Mouse (Mus musculus): ENCODE results near the gene Dis3l2.

The Dis3l2 gene

DNA sequence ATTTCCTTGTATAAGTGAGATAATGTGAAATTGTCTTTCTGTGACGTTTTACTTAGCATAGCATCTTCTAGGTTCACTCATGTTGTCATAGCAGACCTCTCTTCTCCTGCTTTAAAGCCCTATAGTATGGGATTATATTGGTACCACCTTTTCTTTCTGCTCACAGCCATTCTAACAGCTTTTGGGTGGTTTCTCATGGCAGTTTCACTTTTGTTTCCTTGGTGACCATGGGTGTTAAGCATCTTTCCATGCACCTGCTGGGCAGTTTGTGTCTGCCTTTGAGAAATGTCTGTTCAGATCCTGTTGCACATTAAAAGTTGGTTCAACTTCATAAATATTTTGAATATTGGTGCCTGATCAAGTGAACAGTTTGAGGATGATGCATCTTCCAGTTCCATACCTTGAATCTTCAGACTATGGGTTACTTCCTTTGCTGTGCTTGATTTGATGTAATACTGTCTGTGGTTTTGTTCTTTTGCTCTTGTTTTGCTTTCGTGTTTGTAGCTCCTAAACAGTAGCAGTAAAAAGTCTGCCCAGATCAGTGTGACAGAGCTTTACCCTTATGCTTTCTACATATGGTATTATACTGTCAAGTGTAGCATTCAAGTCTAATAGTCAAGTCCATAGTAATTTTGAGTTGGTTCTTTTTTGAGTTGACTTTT is 29.7 kb downstream of the Dis3l2 start:
- in situ Hi-C loops (cut with MboI, MseI), result no loop called here

DNA sequence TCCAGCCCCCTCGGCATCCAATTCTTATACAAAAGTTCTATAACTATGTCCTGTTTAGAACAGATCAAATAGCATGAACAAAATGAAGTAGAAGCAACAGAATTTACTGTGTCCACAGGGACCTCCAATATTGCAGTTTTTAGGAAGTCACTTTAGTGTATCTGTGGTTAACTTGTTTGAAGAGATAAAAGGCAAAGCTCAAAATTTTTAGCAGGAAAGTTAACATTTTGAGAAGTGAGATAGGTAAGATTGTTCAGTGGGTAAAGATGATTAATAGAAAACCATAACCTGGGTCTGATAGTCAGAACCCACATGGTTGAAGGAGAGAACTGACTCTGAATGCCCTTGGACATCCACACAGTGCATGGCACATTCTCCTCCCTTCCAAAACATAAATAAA is 32.8 kb downstream of the Dis3l2 start:
- in situ Hi-C loops (cut with MboI, MseI), result no loop called here

DNA sequence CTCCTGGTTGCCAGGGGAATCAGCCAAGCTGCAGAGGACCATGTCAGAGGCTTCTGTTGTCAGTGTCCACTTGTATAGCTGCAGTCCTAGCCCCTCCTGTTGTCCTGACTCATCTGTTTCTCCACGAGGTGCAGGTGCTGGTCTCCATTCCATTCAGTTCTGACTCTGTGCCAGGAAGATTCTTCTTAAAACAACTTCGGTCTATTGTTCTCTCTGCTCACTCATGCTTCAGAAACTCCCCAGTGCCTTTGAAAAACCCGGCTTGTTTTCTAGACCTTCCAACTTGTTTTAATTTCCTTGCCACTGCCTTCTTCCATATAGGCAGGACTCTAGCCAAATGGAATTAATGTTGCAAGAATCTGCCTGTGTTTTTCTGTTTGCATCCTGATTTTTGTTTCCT is 39.3 kb downstream of the Dis3l2 start:
- in situ Hi-C loops (cut with MboI, MseI), result no loop called here

DNA sequence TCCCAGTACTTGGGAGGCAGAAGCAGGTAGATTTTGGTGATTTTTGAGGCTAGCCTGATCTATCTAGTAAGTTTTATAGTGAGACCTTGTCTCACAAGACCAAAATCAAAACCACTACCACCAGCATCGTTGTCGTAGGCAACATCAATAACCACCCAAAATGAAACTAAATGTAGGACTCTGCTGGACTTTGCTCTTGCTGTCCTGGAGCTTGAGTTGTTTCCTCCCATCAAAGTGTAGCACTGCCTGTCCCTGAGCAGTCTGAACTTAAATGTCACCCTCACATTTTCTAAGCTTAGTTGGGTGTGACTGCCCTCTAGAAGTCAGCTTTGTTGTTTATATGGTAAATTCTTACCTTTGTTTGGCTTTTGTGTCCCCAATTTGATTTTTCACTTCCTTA is 43.4 kb downstream of the Dis3l2 start:
- in situ Hi-C loops (cut with MboI, MseI), result no loop called here

DNA sequence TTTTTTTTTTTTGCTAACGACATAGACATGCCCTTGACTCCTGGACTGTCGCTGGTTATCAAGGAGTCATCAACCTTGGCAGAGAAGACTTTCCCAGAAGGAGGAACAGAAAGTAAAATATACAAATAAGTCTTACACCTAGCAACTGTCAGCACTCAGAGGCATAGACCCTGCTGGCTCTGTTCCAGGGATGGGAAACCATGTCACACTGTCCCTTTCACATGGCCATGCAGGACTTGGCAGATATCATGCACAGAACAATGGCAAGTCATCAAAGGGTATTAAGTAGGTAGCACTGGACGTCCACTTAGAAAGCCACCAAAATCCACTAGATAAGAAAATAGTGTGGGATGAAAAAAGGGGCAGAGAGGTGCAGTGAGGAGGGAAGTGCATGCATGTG is 46.5 kb downstream of the Dis3l2 start:
- in situ Hi-C loops (cut with MboI, MseI), result no loop called here

DNA sequence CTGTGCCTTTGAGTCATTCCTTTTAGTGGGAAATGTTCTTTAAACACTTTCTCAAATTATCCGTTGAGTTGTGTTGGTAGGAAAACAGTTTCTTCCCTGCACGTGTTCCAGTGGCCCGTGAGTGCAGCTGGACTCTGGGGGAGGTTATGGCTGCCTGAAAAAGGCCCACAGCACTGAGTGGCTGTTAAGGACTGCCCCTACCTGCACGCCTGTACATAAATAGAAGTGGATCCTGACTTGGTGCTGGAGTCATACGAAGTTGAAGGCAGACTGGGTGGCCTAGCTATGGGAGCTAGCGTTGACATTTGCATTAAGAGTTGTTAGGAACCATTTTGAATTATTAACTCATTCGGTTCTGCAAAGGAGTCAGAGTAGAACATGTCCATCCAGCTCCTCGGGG is 49.8 kb downstream of the Dis3l2 start:
- in situ Hi-C loops (cut with MboI, MseI), result no loop called here

DNA sequence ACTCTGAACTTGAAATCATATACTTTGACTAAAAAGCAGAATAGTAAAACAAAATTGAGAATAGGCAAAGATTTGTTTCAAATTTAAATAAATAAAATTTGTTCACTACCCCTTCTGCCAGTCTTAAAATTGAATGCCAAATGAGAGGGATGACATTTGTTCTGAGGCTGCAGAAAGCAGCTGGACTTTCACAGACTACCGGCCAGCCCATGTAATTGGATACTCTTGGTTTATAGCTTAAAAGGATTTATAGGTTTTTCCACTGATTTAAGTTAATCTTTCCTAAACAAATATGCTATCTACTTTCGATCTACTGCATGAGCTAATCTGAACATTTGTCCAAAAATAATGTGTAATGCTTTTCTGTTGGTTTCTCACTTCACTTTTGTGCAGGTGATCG is 50.7 kb downstream of the Dis3l2 start:
- in situ Hi-C loops (cut with MboI, MseI), result no loop called here

DNA sequence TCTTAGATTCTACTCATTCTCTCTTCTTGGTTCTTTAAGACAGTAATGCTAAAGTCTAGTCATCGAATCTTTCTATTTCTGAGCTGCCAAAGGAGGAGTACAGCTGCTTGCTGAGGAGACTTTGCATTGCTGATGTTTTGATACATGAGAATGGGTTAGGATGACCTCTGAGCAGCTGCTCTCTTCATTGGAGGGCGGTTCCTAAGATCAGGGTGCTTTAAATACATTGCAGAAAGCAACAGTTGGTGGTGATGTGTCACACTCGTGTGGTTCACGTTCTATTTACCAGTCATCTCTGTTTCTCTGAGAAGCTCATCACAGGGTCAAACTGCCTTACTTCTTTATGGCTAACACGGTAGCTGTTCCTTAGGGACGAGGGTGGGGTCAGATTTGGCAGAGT is 54.5 kb downstream of the Dis3l2 start:
- in situ Hi-C loops (cut with MboI, MseI), result no loop called here

DNA sequence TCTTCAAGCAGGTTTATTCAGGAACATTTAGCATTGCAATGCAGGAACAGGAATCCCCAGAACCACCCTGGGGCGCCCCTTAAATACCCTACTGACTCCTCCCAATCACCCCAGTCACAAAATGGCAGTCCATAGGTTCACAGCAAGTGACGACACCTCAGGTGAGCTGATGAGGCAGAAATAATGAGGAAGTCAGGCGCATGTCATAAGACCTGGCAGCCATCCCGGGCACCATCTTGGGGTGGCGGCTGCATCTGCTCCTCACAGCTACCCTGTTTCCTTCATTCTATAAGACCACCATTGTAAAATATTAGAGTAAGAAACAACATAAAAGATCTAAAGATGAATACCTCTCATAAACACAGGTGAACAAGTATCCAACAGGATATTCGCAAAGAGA is 58.6 kb downstream of the Dis3l2 start:
- in situ Hi-C loops (cut with MboI, MseI), result no loop called here

DNA sequence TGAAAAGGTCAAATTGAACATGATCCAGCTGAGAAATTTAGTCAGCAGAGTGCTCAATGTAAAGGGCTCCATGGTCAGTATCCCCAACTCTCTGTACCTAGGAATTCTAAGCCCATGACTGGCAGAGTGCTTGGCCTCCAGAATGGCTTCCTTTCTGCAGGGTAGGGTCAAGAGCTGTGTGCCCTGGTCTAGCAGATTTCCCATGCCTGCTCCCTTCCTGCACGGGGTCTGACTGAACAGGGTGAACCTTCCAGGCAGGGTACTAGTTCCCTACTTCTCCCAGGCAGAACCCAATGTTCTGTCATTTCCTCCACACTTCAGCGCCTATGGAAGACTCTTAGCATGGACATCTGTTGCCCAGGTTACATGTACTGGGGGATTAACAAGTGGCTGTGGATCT is 97.6 kb downstream of the Dis3l2 start:
- in situ Hi-C loops (cut with MboI, MseI), result no loop called here

DNA sequence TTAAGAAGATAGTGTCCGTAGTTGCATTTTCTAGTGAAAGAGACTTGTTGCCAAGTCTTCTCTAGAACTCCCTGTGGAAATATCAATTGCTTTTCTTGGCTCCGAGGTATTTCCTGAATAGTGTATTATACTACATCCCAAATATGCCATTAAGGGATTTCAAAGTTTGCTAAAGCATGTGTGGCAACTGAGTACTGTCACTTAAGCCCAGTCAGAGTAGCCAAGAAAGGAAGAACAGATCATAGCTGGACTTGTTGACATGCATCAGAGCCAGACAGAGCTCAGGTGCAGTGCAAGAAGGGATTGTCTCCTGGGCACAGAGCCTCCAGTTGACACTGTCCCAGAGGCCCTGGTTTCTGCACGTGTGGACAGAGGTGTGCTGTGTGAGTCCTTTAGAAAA is 108.1 kb downstream of the Dis3l2 start:
- in situ Hi-C loops (cut with MboI, MseI), result no loop called here

DNA sequence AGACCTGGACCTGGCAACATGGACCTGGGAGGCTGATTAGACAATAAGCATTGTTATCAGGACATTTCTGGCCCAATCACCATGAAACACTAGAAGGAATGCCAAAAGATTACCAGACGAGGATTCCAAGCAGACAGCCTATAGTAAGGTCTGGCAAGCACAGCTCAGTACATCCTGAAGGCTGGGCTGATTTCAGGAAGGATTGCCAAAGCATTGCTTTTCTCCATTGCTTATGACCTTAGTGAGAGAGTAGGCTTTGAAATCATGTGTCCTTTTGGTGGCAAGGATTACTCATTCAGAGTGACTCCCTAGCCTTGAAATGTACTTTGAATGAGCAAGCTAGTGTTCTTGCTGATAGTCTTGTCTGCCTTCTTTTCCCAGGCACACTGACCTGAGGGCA is 118.7 kb downstream of the Dis3l2 start:
- in situ Hi-C loops (cut with MboI, MseI), result no loop called here

DNA sequence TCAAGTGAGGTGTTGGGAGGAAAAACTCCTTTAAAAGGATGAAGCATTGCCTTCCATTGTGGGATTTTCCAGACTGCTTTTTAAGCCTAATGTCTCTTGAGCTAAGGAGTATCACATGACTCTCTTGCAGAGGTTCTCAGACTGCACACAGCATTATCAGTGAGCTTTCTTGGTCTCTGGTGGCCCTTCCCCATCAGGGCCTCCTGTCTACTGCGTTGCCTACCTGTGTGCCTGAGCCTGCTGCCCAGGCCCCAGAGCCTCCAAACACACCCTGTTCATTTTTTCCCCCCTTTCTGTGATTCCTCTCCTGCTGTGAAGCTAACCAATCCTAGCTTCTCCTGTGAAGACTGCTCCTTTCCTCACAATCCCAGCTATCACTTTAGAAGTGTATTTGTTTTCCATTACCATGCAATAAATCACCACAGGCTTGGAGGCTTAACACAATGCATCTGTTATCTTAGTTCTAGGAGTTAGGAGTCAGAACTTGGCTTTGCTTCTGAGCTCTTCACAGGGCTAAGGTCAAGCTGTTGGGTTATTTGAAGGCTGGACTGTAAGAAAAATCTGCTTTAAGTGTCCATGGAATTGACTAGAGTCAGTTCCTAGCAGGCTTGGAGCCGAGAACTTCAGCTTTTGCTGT is 130.9 kb downstream of the Dis3l2 start:
- in situ Hi-C loops (cut with MboI, MseI), result no loop called here

DNA sequence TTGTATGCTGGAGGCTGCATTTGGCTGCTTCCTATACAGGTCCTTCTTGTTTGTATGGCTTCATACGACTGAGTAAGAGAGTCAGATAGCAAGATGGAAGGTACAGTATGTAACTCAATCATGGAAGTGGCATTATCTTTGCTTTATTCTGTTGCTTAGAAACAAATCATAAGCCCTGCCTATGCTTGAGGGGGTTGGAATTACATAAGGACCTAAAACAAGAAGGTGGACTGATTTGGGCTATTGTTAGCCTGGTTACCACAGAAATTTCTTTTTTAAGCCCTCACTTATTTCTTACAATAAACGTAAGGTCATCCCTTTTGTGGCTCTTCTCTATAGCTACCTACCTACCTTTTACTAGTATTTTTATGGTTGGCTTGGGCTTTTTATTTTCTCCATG is 131.4 kb downstream of the Dis3l2 start:
- in situ Hi-C loops (cut with MboI, MseI), result no loop called here

DNA sequence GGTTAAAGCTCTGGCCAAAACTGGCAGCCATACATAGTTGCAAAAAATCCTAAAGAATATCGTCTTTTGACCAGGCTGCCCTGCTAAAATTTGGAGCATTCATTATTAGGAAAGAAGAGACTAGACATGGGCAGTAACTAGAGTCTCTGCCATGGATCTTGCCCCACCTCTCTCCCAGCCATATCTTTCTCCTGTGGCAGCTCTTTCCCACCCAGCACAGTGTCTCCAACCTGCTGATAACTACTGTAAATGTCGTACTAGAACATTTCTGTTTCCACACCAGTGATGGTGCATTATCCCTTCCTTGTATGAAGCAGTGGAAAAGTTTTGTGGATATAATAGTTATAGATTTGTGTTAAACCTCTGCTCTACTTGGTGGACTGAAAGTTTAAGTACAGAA is 147.1 kb downstream of the Dis3l2 start:
- in situ Hi-C loops (cut with MboI, MseI), result no loop called here

DNA sequence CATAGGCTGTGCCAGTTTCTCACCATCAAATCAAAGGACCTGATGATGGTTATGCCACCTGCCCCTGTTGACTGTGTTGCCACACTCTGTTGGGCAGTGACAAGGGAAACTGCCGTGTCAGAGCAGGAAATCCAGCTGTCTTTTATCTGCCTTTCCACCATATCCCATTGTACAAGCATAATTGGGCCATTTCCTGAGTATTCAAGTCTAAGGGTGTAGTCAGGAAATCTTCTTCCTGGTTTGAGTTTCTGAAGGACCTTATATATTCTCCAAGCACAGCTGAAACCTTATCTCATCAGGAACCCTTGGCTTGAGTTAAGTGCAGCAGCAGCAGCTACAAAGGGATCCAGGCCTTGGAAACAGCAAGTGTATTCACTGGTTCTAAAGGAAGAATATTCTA is 155.3 kb downstream of the Dis3l2 start:
- in situ Hi-C loops (cut with MboI, MseI), result no loop called here

DNA sequence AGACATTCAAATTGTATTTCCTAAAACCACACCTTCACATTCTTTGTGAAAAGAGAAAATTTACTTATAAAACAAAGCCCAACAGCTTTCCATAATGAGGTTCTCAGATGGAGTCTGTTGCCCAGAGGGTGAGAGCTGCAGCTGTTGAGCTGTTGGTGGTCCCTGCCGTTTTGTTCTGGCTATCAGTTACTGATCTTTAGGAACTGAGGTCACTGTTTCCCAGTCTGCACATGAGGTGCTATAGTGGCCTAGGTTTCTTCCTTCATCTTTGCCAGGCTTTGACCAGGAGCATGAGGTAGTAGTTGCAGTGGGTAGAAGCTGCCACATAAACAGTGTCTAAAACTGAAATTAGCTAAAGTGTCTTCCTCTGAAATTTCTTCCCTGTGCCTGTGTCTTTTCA is 155.8 kb downstream of the Dis3l2 start:
- in situ Hi-C loops (cut with MboI, MseI), result no loop called here

DNA sequence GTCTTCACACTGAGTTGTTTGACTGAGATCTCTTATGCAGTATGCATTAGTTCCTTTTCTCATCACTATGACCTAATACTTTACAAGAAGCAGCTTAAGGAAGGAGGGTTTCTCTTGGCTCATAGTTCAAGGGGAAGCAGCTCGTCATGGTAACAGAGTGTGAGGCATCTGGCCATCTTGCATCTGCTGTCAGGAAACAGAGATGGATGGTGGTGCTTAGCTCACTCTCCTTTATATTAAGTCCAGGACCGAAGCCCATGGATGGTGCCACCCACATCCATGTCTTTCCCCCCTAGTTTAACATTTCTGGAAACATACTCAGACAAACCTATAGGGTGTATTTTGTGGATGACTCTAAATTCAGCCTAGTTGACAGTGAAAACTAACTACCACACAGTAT is 170.1 kb downstream of the Dis3l2 start:
- in situ Hi-C loops (cut with MboI, MseI), result no loop called here

DNA sequence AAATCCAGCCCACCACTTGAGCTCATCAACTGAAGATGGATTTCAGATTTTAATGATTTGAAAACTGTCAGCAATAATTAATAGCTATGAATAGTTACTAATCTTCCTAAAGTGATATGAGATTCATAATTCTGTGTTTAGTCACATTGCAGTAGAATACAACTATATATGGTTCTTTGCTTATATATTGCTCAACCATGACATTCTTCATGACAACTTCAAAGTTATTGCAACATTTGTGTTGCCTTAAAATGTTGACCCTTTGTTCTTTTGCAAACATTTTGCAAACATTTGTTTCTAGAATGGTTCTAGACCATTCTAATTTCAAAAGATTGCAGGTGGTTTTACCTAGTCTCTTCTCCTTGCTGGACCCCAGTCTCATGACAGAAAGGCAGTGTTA is 175.1 kb downstream of the Dis3l2 start:
- in situ Hi-C loops (cut with MboI, MseI), result no loop called here

DNA sequence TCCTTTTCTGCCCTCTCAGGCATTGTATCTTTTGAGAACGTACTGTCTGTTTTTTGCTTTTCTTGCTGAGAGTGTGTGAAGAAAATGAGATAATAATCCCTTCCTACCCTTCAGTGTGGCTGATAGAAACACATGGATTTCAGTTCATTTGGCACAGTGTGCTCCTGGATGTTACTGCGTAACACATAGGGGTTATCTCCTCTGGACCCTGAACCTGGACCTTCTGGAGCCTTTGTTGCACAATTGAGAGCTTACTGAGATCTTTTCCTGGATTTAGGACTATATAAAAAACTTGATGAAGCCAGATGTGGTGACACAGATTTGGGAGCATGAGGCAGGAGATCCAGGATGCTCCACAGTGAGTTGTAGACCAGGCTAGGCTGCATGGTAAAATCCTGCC is 175.9 kb downstream of the Dis3l2 start:
- in situ Hi-C loops (cut with MboI, MseI), result no loop called here

DNA sequence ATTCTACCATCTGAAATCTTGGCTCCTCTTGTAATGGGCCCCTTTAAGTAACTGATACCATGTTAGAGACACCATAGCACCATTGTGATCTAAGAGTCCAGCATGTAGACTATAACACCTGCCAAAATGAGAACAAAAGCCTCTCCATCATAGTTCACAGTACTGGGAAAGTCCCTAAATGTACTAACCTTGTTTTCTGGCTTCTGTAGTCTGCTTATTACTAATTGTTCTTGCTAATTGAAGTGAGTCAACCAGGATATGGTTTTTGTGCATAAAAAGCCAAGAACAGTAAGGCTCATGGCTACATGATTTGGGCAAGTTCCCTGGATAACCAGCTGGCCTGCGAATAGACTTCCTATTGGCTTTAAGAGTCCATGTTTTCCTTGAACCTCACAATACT is 183.5 kb downstream of the Dis3l2 start:
- in situ Hi-C loops (cut with MboI, MseI), result no loop called here

DNA sequence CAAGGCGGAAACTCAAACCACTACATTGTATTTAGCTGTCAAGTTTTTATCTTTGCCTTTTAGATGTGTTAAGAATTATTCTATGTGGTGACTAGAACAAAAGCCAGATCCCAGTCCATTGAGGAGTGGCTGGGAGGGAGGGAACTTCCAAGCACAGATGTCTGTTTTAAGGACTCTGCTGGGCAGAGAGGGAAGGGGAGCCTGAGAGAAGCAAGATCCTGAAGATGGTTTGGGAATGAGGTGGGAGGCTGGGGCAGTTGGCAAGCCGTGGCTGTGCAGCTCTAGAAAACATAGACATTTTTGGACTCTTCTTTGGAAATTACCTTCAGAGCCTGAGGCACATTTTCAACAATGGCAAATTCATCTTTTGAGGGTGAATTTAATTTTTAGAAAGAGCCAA is 208.9 kb downstream of the Dis3l2 start:
- in situ Hi-C loops (cut with MboI, MseI), result no loop called here

DNA sequence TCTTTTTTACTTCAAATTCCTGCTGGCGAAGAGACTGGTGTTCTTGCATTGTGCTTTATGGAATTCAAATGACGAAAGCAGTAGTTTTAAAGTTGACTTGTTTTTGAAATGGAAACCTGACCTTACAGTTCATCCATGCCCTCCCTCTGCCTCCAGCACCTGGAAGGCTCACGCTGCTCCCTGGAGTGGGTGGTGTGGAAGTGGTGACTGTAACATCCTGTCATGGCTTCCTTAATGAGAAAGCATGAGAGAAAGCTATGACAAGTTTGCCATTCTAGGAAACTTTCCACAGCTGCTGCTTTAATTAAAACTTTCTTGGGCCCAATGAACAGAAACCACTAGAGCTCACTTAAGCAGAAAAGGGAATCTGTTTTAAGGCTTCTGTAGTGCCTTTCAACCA is 210.3 kb downstream of the Dis3l2 start:
- in situ Hi-C loops (cut with MboI, MseI), result no loop called here

DNA sequence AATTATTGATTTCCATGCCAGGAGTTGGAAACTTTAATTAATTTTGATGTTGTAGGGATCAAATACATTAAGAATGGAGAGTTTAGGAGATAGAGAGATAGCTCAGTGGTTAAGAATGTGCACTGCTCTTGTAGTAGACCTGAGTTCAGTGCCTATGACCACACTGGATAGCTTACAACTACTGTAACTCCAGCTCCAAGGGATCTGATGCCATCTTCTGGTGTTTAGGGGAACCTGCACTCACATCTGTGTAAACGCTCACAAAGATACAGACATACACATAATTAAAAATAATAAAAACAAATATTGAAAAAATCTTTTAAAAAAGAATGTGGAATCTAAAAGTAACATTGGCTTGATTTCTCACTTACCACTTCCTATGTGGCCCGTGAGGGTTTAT is 211.1 kb downstream of the Dis3l2 start:
- in situ Hi-C loops (cut with MboI, MseI), result no loop called here
